Mouse (Mus musculus) layer of hippocampus, postnatal 10 days (tissue): ENCODE measurements around the gene Pms2. TPM values are rescaled to one million over a fixed set of nuclear protein-coding genes. Genes with fewer than 3 reads are reported as not detected.
A peak's percentile ranks its signal among the peaks of the same experiment; 100 is the strongest.

Experiments
- DNase-seq, 2 experiments: peaks; one replicate each; pipeline ENCODE4 v3.0.0; 2021; ENCODE audit warnings: low spot score in 2 of 2
- long read RNA-seq: library from polyadenylated mRNA; stranded (forward); transcript quantifications from one replicate; pipeline ENCODE4 v2.0.0, GENCODE M21; 2023
- total RNA-seq, 2 experiments: library from RNA; stranded (reverse); gene quantifications; 2 replicates each; pipeline ENCODE4 v1.2.3; 2021

Gene Pms2
- 10 to 100 TPM; 19.3 to 21.5 TPM for total RNA-seq
- long read RNA-seq, full-length matches to known transcripts, result 5 of 10 reads
- long read RNA-seq, partial matches to known transcripts, result 2 of 10 reads
- long read RNA-seq, other reads (novel, unspliced or antisense), result 3 of 10 reads

GRCm38 (mm10) chr5:143909417-143910400 is at the start of gene Pms2, which contains the start of gene Aimp2:
Gene Pms2, plus strand, starts transcription at chr5:143909964.
Gene Aimp2, minus strand, starts transcription at chr5:143909847.
- peak; percentile 95 to 96 for DNase-seq

- no peak for DNase-seq
Observed at GRCm38 (mm10) chr5:143871547-143872169, 38.1 kb upstream of the Pms2 start.

- DNase-seq, result no peak
Observed at GRCm38 (mm10) chr5:143874571-143874970, 35.2 kb upstream of the Pms2 start.

GRCm38 (mm10) chr5:143885274-143885673 is 24.5 kb upstream of the Pms2 start:
- DNase-seq, result no peak

GRCm38 (mm10) chr5:143890741-143891140 is 19.0 kb upstream of the Pms2 start:
- no peak for DNase-seq

- peak; percentile 28 to 39 for DNase-seq
Observed at GRCm38 (mm10) chr5:143892255-143892886, 17.4 kb upstream of the Pms2 start.

GRCm38 (mm10) chr5:143893396-143893795 is 16.4 kb upstream of the Pms2 start:
- no peak for DNase-seq

GRCm38 (mm10) chr5:143897635-143898330 is 12.0 kb upstream of the Pms2 start, which contains the start of gene Ankrd61:
Gene Ankrd61, minus strand, starts transcription at chr5:143897685.
- DNase-seq, result no peak

GRCm38 (mm10) chr5:143902111-143902510 is 7.7 kb upstream of the Pms2 start:
- DNase-seq, result peak; percentile 38 to 54

- no peak for DNase-seq
Observed at GRCm38 (mm10) chr5:143903813-143904212, 6.0 kb upstream of the Pms2 start.

- DNase-seq, result no peak
Observed at GRCm38 (mm10) chr5:143906429-143906828, 3.3 kb upstream of the Pms2 start.

GRCm38 (mm10) chr5:143908926-143909325 is 838 bp upstream of the Pms2 start:
- no peak for DNase-seq

GRCm38 (mm10) chr5:143916221-143916620 is 6.5 kb downstream of the Pms2 start:
- DNase-seq, result no peak

GRCm38 (mm10) chr5:143917418-143917817 is 7.7 kb downstream of the Pms2 start:
- peak in 1 of 2 experiments; percentile 28 for DNase-seq

- DNase-seq, result no peak
Observed at GRCm38 (mm10) chr5:143918120-143918519, 8.4 kb downstream of the Pms2 start.

GRCm38 (mm10) chr5:143924781-143925452 is 15.2 kb downstream of the Pms2 start:
- no peak for DNase-seq

GRCm38 (mm10) chr5:143927875-143928274 is 18.1 kb downstream of the Pms2 start, which contains the start of gene Gm42421:
Gene Gm42421, plus strand, starts transcription at chr5:143928175.
- no peak for DNase-seq

GRCm38 (mm10) chr5:143929291-143929690 is 19.5 kb downstream of the Pms2 start:
- DNase-seq, result no peak

GRCm38 (mm10) chr5:143930656-143931055 is 20.9 kb downstream of the Pms2 start:
- no peak for DNase-seq
